Mouse (Mus musculus): Measurements from ENCODE around the gene Syne3. TPM values are rescaled to one million over a fixed set of nuclear protein-coding genes. Genes with fewer than 3 reads are reported as not detected.

Syne3 gene
- polyA plus RNA-seq, 1 experiment from 2014 or later: 0.51 TPM

GRCm38 (mm10) chr12:105004956-105005714, 4.5 kb downstream of the Syne3 start:
- Histone ChIP-seq H3K4me2 (replicated peaks; ENCODE audit: low read depth, low read length) (no peak overlapping the region), H3K4me3 (ENCODE audit: low read length) (no peak overlapping the region), H3K27ac (ENCODE audit: low read depth, low read length) (no peak overlapping the region), H3K4me1 (ENCODE audit: control insufficient read depth, insufficient read depth, low read length) (peaks cover 2% of the 10 kb centered on the region; the same call in 1 of the 2 replicates), H3K9me3 (ENCODE audit: control insufficient read depth, low read length) (no peaks in the 10 kb centered on the region), H3K27me3 (ENCODE audit: control insufficient read depth, insufficient read depth, low read length) (peaks cover 17% of the 10 kb centered on the region), H3K9ac (ENCODE audit: low read depth, low read length) (no peak overlapping the region), H3K36me3 (ENCODE audit: control insufficient read depth, insufficient read depth, low read length) (no peaks in the 10 kb centered on the region)
- ATAC-seq (ENCODE audit: low FRiP score, low TSS enrichment): no peak
- WGBS: 79% methylated on average over 22 of the region's 22 CpGs

- Histone ChIP-seq H3K36me3 (ENCODE audit: control insufficient read depth, insufficient read depth, low read length) (no peaks in the 10 kb centered on the region), H3K27me3 (ENCODE audit: control insufficient read depth, insufficient read depth, low read length) (peaks cover 11% of the 10 kb centered on the region), H3K27ac (ENCODE audit: low read depth, low read length) (no peak overlapping the region), H3K9me3 (ENCODE audit: control insufficient read depth, low read length) (no peaks in the 10 kb centered on the region), H3K9ac (ENCODE audit: low read depth, low read length) (no peak overlapping the region), H3K4me3 (ENCODE audit: low read length) (no peak overlapping the region), H3K4me1 (ENCODE audit: control insufficient read depth, insufficient read depth, low read length) (peaks cover 2% of the 10 kb centered on the region; the same call in 1 of the 2 replicates), H3K4me2 (replicated peaks; ENCODE audit: low read depth, low read length) (no peak overlapping the region)
- ATAC-seq (ENCODE audit: low FRiP score, low TSS enrichment): no peak
- 57% methylated on average over 3 of the region's 3 CpGs for WGBS
Observed at GRCm38 (mm10) chr12:105003715-105004114, 5.9 kb downstream of the Syne3 start.

- Histone ChIP-seq H3K4me3 (ENCODE audit: low read length) (no peak overlapping the region), H3K9ac (ENCODE audit: low read depth, low read length) (no peak overlapping the region), H3K4me2 (replicated peaks; ENCODE audit: low read depth, low read length) (no peak overlapping the region), H3K4me1 (ENCODE audit: control insufficient read depth, insufficient read depth, low read length) (no peaks in the 10 kb centered on the region; the same call in 1 of the 2 replicates), H3K36me3 (ENCODE audit: control insufficient read depth, insufficient read depth, low read length) (no peaks in the 10 kb centered on the region), H3K27me3 (ENCODE audit: control insufficient read depth, insufficient read depth, low read length) (peaks cover 5% of the 10 kb centered on the region), H3K27ac (ENCODE audit: low read depth, low read length) (no peak overlapping the region), H3K9me3 (ENCODE audit: control insufficient read depth, low read length) (no peaks in the 10 kb centered on the region)
- 43% methylated on average over 9 of the region's 9 CpGs for WGBS
- no peak; the same call in 1 of the 2 replicates for ATAC-seq (ENCODE audit: low FRiP score, low TSS enrichment)
Observed at GRCm38 (mm10) chr12:105003158-105003557, 6.5 kb downstream of the Syne3 start.

- no peaks in the 10 kb centered on the region for H3K36me3 ChIP-seq (ENCODE audit: control insufficient read depth, insufficient read depth, low read length)
- WGBS: 68% methylated on average over 10 of the region's 10 CpGs
- H3K4me3 ChIP-seq (ENCODE audit: low read length): no peak overlapping the region
- no peaks in the 10 kb centered on the region; the same call in 1 of the 2 replicates for H3K4me1 ChIP-seq (ENCODE audit: control insufficient read depth, insufficient read depth, low read length)
- no peak overlapping the region for H3K9ac ChIP-seq (ENCODE audit: low read depth, low read length)
- ATAC-seq (ENCODE audit: low FRiP score, low TSS enrichment): peak; percentile 83
- H3K9me3 ChIP-seq (ENCODE audit: control insufficient read depth, low read length): no peaks in the 10 kb centered on the region
- no peak overlapping the region for H3K27ac ChIP-seq (ENCODE audit: low read depth, low read length)
- H3K4me2 ChIP-seq (replicated peaks; ENCODE audit: low read depth, low read length): no peak overlapping the region
- no peaks in the 10 kb centered on the region for H3K27me3 ChIP-seq (ENCODE audit: control insufficient read depth, insufficient read depth, low read length)
Observed at GRCm38 (mm10) chr12:105002340-105003132, 7.1 kb downstream of the Syne3 start.

- 82% methylated on average over 9 of the region's 9 CpGs for WGBS
Observed at GRCm38 (mm10) chr12:105001317-105001716, 8.3 kb downstream of the Syne3 start.

GRCm38 (mm10) chr12:105000487-105001283, 8.9 kb downstream of the Syne3 start:
- no peak overlapping the region for H3K4me3 ChIP-seq (ENCODE audit: low read length)
- WGBS: 75% methylated on average over 9 of the region's 9 CpGs
- H3K27ac ChIP-seq (ENCODE audit: low read depth, low read length): no peak overlapping the region
- ATAC-seq (ENCODE audit: low FRiP score, low TSS enrichment): no peak
- no peak overlapping the region for H3K4me2 ChIP-seq (replicated peaks; ENCODE audit: low read depth, low read length)
- H3K27me3 ChIP-seq (ENCODE audit: control insufficient read depth, insufficient read depth, low read length): no peaks in the 10 kb centered on the region
- no peaks in the 10 kb centered on the region for H3K9me3 ChIP-seq (ENCODE audit: control insufficient read depth, low read length)
- H3K9ac ChIP-seq (ENCODE audit: low read depth, low read length): no peak overlapping the region
- H3K36me3 ChIP-seq (ENCODE audit: control insufficient read depth, insufficient read depth, low read length): no peaks in the 10 kb centered on the region
- H3K4me1 ChIP-seq (ENCODE audit: control insufficient read depth, insufficient read depth, low read length): no peaks in the 10 kb centered on the region; the same call in 1 of the 2 replicates

More at GRCm38 (mm10) chr12:105001317-105001716, 8.3 kb downstream of the Syne3 start:
- no peaks in the 10 kb centered on the region for H3K36me3 ChIP-seq (ENCODE audit: control insufficient read depth, insufficient read depth, low read length)
- H3K9me3 ChIP-seq (ENCODE audit: control insufficient read depth, low read length): no peaks in the 10 kb centered on the region
- H3K4me2 ChIP-seq (replicated peaks; ENCODE audit: low read depth, low read length): no peak overlapping the region
- H3K4me3 ChIP-seq (ENCODE audit: low read length): no peak overlapping the region
- no peak overlapping the region for H3K27ac ChIP-seq (ENCODE audit: low read depth, low read length)
- no peaks in the 10 kb centered on the region; the same call in 1 of the 2 replicates for H3K4me1 ChIP-seq (ENCODE audit: control insufficient read depth, insufficient read depth, low read length)
- H3K9ac ChIP-seq (ENCODE audit: low read depth, low read length): no peak overlapping the region
- ATAC-seq (ENCODE audit: low FRiP score, low TSS enrichment): no peak
- H3K27me3 ChIP-seq (ENCODE audit: control insufficient read depth, insufficient read depth, low read length): no peaks in the 10 kb centered on the region

- H3K9ac ChIP-seq (ENCODE audit: low read depth, low read length): no peak overlapping the region
- 78% methylated on average over 8 of the region's 8 CpGs for WGBS
- no peak overlapping the region for H3K4me3 ChIP-seq (ENCODE audit: low read length)
- H3K36me3 ChIP-seq (ENCODE audit: control insufficient read depth, insufficient read depth, low read length): no peaks in the 10 kb centered on the region
- H3K9me3 ChIP-seq (ENCODE audit: control insufficient read depth, low read length): no peaks in the 10 kb centered on the region
- no peaks in the 10 kb centered on the region; the same call in 1 of the 2 replicates for H3K4me1 ChIP-seq (ENCODE audit: control insufficient read depth, insufficient read depth, low read length)
- no peak overlapping the region for H3K27ac ChIP-seq (ENCODE audit: low read depth, low read length)
- ATAC-seq (ENCODE audit: low FRiP score, low TSS enrichment): no peak
- no peaks in the 10 kb centered on the region for H3K27me3 ChIP-seq (ENCODE audit: control insufficient read depth, insufficient read depth, low read length)
- no peak overlapping the region for H3K4me2 ChIP-seq (replicated peaks; ENCODE audit: low read depth, low read length)
Observed at GRCm38 (mm10) chr12:104999171-104999570, 10.4 kb downstream of the Syne3 start.

- Histone ChIP-seq H3K4me2 (replicated peaks; ENCODE audit: low read depth, low read length) (no peak overlapping the region), H3K9ac (ENCODE audit: low read depth, low read length) (no peak overlapping the region), H3K27ac (ENCODE audit: low read depth, low read length) (no peak overlapping the region), H3K9me3 (ENCODE audit: control insufficient read depth, low read length) (no peaks in the 10 kb centered on the region), H3K36me3 (ENCODE audit: control insufficient read depth, insufficient read depth, low read length) (no peaks in the 10 kb centered on the region), H3K4me1 (ENCODE audit: control insufficient read depth, insufficient read depth, low read length) (no peaks in the 10 kb centered on the region; the same call in 1 of the 2 replicates), H3K4me3 (ENCODE audit: low read length) (no peak overlapping the region), H3K27me3 (ENCODE audit: control insufficient read depth, insufficient read depth, low read length) (no peaks in the 10 kb centered on the region)
- WGBS: 84% methylated on average over 6 of the region's 6 CpGs
- no peak for ATAC-seq (ENCODE audit: low FRiP score, low TSS enrichment)
Observed at GRCm38 (mm10) chr12:104998541-104998940, 11.1 kb downstream of the Syne3 start.
